Mouse (Mus musculus) gastrocnemius, postnatal 14 days (tissue): ENCODE data around the gene Chst15. TPM values are rescaled to one million over a fixed set of nuclear protein-coding genes. Genes with fewer than 3 reads are reported as not detected.

ENCODE experiments used
- DNase-seq: peaks from one replicate; pipeline ENCODE4 v3.0.0; 2021; ENCODE audit warnings: mixed read lengths
- intact Hi-C: fragments of 180-260 bp; cut with DNase I; formaldehyde crosslinking; loops from one replicate; pipeline ENCODE4 v1.15.1; 2025; ENCODE audit warnings: low total_unique reads
- total RNA-seq, 2 experiments: library from RNA; stranded (reverse); gene quantifications; 2 replicates each; pipeline ENCODE4 v1.2.3; 2021

Chst15 gene
- total RNA-seq, 2 experiments from 2014 or later, result 5.8 to 8.4 TPM

DNA sequence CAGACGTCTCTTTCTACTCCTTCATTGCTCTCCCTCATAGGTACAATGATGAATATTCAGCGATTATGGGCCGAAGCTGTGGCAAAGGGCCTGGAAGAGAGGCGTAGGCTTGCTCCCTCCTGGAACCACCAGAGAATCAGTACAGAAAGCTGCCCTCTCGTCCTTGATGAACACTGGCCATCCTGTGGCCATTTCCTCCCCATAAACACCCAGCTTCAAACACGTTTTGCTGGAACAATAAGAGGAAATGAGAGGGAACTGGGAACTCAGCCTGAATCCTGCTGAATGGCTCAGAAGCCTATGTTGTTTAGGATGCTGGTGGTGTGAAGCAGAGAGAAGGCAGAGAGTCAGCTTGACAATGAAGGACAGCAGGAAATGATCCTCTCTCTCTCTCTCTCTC lies 21.3 kb upstream of the Chst15 start:
- intact Hi-C loops, result no loop called here
- DNase-seq, result no peak

DNA sequence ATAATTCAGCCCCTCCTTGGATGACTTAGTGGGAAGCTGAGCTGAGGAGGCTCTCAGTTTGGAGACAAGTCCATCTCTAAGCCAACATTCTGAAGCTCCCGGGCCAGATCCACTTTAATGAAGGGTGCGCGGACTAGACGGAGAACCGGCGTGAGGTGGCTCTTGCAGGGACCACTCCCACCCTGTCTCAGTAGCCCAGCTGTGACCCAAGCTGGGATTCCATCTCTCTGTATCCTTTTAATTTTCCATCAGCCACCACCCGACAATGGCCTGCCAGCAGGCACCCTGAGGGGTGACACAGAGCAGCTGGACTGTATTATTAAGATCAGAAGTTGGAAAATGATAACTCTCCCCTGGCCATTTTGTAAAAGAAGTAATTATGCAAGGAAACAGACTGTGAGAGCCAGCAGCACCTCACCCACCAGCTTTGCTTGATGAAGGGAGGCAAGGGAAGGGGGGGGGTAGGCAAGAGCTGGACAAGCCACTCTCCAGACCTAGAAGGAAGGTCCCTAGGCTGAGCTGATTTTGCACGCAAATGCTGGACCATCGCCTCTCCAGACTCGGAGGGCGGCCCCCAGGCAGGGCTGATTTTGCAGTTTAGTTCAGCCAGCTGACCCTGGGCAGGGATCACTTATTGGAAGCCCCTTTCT lies 20.4 kb upstream of the Chst15 start:
- DNase-seq, result no peak
- intact Hi-C loops, result no loop called here

DNA sequence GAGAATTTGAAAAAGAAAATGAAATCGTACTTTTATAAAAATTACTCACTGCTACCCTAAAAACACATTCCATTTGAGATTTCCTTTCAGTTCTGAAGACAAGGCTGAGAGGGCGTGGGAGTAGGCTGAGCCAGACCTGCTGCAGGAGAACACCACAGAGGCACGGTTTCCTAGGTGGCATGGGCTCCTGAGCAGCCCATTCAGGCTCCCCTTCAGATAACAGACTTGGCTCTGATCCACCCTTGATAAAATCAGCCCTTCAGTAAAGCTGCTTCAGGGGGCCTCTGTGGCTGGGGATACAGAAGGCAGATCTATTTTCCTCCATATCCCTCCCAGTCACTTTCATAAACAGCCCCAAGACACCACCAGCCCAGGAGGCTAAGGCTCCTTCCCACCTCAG lies 19.8 kb upstream of the Chst15 start:
- DNase-seq, result no peak
- intact Hi-C loops, result no loop called here

- no peak for DNase-seq
- intact Hi-C loops, result no loop called here
These were observed 18.3 kb upstream of the Chst15 start for GRCm38 (mm10) chr7:132335367-132335766.

DNA sequence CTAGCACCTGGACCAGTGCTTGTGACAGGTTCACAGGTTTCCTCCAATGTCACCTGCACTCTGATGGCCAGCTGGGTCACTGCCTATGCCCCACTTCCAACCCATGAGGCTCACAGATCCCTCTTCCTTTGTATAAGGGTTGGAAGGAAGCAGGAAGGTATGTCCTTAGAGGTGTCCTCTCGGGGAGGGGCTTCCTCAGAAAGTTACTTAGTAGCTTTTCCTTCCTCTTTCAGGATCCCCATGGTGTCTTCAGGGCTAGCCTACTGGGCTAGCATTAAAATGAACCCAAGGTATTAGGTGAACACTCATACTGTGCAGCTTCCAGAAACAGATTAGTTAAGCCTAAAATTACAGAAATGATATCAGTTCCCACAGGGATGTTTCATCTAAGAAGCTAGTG lies 16.1 kb upstream of the Chst15 start:
- DNase-seq, result no peak
- intact Hi-C loops, result no loop called here

GRCm38 (mm10) chr7:132332176-132332575 lies 15.1 kb upstream of the Chst15 start:
- no peak for DNase-seq
- intact Hi-C loops, result no loop called here

GRCm38 (mm10) chr7:132330179-132330578 lies 13.2 kb upstream of the Chst15 start:
- DNase-seq, result no peak
- intact Hi-C loops, result no loop called here

GRCm38 (mm10) chr7:132328648-132329047 lies 11.6 kb upstream of the Chst15 start:
- DNase-seq, result no peak
- intact Hi-C loops, result loop anchor here (10.0 kb wide), 1 partner anchor 216 kb away; no protein-coding TSS in a partner anchor

DNA sequence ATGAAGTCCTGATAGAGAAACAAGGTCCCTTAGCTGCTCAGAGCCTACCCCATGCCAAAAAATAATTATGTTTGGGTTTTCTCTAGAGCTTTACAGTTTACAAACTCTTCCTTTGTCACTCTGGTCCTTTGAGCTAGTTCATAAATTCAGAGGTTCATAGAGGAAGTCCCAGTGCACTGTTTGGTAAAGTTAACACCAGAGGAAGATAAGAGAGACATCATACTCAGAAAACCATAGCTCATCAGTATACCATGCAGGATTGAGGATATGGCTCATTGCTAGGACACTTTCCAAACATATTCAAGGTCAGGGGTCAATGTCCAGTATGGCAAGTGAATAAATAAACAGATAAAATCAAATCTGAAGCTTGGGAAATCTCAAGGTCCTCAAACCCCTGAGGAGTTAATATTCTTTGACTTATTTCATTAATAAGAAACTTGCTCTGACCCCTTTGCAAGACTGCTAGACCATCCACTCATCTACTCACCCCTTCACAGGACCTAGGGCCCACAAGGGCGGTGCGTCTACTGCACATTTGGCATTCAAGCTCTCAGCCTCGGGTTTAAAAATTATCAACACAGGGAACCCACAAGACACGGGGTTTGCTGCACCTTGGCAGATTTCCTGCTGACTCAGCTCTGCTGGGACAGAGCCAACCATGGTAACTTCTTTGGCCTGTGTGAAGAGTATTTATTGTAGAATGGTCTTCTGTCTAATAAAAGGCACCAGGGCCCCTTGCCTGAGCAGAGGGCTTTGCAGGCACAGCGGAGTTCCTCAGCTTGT lies 8.7 kb upstream of the Chst15 start:
- peak; percentile 49 for DNase-seq
- intact Hi-C loops, result loop anchor here (10.0 kb wide), 1 partner anchor 219 kb away; no protein-coding TSS in a partner anchor

DNA sequence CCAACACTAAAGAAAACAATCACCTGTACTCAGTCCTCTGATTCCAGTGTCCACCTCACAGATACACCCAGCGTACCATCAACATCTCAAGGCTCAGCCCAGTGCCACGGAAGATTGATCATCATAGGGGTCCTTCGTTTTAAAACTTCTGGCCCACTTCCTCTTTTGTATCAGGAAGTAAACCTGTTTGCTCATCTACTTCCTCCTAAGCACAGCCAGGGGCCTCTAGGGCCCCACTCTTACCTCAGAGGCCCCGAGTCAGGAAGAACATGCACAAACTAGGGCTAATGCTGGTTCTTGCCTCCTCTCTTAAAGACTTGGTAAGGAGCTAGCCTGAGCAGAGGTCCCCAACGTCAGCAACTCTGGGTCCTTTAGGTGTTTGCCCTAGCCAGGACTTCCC lies 6.4 kb upstream of the Chst15 start:
- DNase-seq, result no peak
- intact Hi-C loops, result loop anchor here (10.0 kb wide), 1 partner anchor 221 kb away; no protein-coding TSS in a partner anchor

GRCm38 (mm10) chr7:132321392-132321958 lies 4.4 kb upstream of the Chst15 start:
- intact Hi-C loops, result loop anchor here (10.0 kb wide), 1 partner anchor 223 kb away; no protein-coding TSS in a partner anchor
- DNase-seq, result no peak

- intact Hi-C loops, result loop anchor here (2.0 to 5.0 kb wide), 2 partner anchors 89 to 156 kb away; no protein-coding TSS in a partner anchor
- DNase-seq, result peak; percentile 57
These were observed 660 bp downstream of the Chst15 start for GRCm38 (mm10) chr7:132316101-132317035.

GRCm38 (mm10) chr7:132315149-132316091 lies 1.6 kb downstream of the Chst15 start:
- DNase-seq, result peak; percentile 81
- intact Hi-C loops, result loop anchor here (2.0 to 5.0 kb wide), 2 partner anchors 88 to 157 kb away; no protein-coding TSS in a partner anchor

DNA sequence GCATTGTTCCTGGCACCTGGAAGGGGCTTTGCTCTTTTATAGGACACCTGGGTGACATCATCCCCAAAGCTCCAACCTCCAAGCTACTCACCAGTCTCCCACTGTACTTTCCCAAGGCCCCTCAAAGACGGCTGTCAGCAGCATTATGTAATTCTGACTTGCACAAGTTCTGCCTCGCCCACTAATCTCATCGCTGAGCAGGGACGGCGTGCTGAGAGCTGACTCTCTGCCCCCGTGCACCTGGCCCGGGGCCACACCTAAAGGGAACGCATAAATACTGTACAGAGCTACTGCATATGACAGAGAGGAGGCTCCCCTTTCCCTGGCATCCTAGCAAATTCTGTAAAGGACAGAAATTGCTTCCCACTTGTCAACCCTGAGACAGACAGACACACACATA lies 4.6 kb downstream of the Chst15 start:
- intact Hi-C loops, result no loop called here
- DNase-seq, result no peak

DNA sequence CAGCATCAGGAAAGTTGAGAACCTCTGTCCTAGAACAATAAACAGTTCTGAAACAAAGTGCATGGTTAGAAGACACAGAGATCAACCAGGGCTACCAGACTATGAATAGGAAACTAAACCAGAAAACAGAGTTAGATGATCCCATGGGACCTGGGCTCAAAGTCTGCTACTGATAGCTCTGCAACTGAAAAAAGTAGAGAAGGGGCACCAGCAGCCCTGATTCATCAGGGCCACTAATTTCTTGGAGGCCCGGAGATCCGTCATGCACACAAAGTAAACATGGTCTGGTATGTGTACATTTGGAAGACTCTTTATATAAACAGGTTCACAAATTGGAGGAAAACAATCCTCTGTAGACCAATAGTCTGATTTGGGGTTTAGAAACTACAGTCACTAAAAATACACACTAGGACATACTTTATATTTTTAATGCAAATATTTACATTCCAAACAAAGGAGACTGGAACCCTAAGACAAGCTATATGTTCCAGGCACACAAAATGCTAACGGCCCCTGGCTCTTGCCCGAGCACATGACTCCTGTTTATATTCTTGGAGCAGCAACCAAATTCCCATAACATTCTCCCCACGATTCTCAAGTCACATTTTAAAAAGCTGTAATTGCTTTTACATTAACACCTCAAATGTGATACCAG lies 8.4 kb downstream of the Chst15 start:
- intact Hi-C loops, result no loop called here
- no peak for DNase-seq

DNA sequence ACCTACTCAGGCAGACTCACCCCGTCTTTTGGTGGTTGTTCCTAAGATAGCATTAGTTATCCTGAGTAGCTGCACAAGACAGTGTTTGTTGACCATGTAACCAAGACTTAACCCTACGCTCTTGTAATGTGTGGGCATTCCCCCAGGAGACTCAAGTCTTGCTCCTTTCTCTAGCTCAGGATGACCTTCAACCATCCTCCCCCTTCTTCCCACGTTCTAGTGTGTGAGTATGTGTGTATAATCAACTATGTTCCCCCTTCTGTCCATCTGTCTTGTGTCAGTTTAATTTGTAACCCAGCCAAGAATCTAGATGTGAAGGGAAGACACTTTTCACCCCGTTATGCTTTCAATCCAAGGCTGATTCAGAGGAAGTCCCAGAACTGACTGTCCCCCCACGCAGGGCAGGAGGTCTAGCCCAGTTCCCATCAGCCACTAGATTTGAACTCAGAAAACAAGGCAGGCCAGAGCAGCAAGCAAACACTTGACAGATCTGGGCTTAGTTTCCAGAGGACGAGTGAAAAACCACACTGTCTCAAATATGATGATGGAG lies 9.2 kb downstream of the Chst15 start:
- intact Hi-C loops, result no loop called here

DNA sequence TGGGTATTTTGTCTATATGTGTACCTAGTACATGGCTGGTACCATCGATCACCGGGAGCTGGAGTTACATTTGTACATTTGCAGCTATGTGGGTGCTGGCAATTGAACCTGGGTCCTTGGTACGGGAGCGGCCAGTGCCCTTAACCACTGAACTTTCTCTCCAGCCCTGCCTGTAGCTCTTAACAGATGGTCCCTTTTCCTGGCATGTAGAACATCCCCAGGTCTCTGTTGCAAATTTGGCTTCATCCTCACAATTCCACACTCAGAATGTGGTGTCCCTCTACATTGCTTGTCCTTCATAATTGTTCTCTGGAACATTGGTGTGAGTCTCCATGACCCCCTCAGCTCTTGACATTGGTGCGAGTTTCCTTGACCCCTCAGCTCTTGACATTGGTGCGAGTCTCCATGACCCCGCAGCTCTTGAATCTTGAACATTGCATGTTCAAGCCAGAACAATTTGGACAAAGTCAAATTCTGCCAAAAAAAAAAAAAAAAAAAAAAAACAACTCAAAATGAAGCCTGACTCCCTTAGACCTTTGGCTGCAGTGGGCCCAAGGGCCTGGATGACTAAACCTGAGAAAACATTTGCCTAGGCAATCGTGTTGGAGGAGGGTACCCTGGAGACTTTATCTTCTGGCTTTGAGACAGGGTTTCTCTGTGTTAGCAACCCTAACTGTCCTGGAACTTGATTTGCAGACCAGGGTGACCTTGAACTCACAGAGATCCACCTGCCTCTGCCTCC lies 10.2 kb downstream of the Chst15 start:
- intact Hi-C loops, result no loop called here

More for the DNA sequence above, 9.2 kb downstream of the Chst15 start:
- DNase-seq, result no peak

More for the DNA sequence above, 10.2 kb downstream of the Chst15 start:
- no peak for DNase-seq
